ENCODE assay signal across 8 mouse cellular contexts in the genomic region with DNA sequence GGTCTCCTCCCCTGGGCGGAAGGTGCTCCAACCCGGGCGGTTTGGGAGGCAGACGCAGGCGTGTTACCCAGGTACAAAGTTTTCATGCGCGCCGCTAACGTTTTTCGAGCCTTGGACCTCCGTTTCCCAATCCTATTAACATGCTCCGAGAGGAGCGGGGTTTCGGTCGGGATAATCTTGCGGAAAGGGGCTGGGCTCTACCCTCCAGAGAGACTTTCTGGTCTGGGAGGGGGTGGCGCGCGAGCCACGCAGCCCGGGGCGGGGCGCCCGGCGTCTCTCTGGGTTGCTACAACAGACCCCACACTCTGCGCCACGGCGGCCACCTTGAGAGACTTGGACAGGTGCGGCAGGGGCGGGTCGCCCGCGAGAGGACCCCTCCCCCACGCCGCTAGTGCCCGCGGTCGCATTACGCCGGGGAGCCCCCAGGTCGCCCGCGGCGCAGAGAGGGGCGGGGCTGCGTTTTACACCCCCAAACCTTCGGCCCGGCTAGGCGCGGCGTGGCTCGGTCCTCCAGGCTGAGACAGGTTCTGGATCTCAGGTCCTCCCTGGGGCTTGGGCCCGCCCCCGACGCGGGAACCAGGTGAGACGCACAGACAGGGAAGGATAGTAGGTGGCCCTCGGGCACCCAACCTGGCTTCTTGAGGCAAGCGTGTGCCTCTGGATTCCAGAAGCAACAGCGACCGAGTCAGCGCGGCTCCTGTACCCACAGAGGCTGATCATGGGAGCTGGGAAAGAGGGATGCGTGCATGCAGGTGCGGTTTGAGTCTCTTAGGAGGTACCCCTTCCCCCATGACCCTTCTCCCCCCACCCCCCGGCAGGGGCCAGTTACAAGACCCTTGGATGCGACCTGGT. TPM values are rescaled to one million over a fixed set of nuclear protein-coding genes. Genes with fewer than 3 reads are reported as not detected.
A peak's percentile ranks its signal among the peaks of the same experiment; 100 is the strongest.
DNase-seq lines count a peak whose midpoint lies in the region; ATAC-seq and TF ChIP-seq lines count a peak whose summit lies in the region.

No protein-coding gene starts in this region.

- no peaks in the 10 kb centered on the region for H3K9me3 ChIP-seq in heart, embryonic 16.5 days (replicated peaks; ENCODE audit: control insufficient read depth, low read length)
- H3K9me3 ChIP-seq in hindbrain, embryonic 13.5 days: no peaks in the 10 kb centered on the region
- no peaks in the 10 kb centered on the region for H3K9me3 ChIP-seq in limb, embryonic 15.5 days

- 0 out of 2 replicates have a peak, but pooled peaks cover 5% of the 10 kb centered on the region for H3K4me1 ChIP-seq in heart, embryonic 16.5 days (ENCODE audit: control insufficient read depth, insufficient read depth, low read length)
- H3K4me1 ChIP-seq in hindbrain, embryonic 13.5 days (replicated peaks): peaks cover 21% of the 10 kb centered on the region
- peaks cover 20% of the 10 kb centered on the region for H3K4me1 ChIP-seq in limb, embryonic 15.5 days

- no peak for DNase-seq in heart, adult 8-10 months (ENCODE audit: low spot score)
- peak; percentile 23 for DNase-seq in adrenal gland, postnatal 14 days
- DNase-seq in layer of hippocampus, adult 8-10 months (ENCODE audit: low spot score in 2 of 2): no peak
- no peak for DNase-seq in c-Kit-positive CD71-positive TER-119-positive erythroid progenitor cells, embryonic 14.5 days (ENCODE audit: low spot score)

- no peaks in the 10 kb centered on the region for H3K79me2 ChIP-seq in myocyte (ENCODE audit: control insufficient read depth, insufficient read depth)

- 2% methylated on average over 66 of the region's 67 CpGs for WGBS in heart, embryonic 16.5 days
- under 1% methylated on average over 67 of the region's 67 CpGs for WGBS in hindbrain, embryonic 13.5 days
- 1% methylated on average over 67 of the region's 67 CpGs for WGBS in limb, embryonic 15.5 days

- no peak for TF ChIP-seq POLR2A in myocyte (IDR thresholded peaks at IDR 0.05; ENCODE audit: insufficient read length, low read depth)

- peak overlapping the region; percentile 80 for H3K4me2 ChIP-seq in heart, embryonic 16.5 days (ENCODE audit: low read depth, low read length)
- peak overlapping the region; percentile 98 for H3K4me2 ChIP-seq in hindbrain, embryonic 13.5 days
- peak overlapping the region; percentile 92 for H3K4me2 ChIP-seq in limb, embryonic 15.5 days
- peak overlapping the region; percentile 38 for H3K4me2 ChIP-seq in myocyte (ENCODE audit: low read depth)

- ATAC-seq in heart, embryonic 16.5 days (replicated peaks; ENCODE audit: extremely low read depth, insufficient read depth, low FRiP score): peak; percentile 32; the same call in 1 of the 2 replicates
- ATAC-seq in hindbrain, embryonic 13.5 days (ENCODE audit: low FRiP score): peak; percentile 57
- peak; percentile 59; the same call in 1 of the 2 replicates for ATAC-seq in limb, embryonic 15.5 days (ENCODE audit: insufficient number of reproducible peaks, low FRiP score, low TSS enrichment, low read depth)

- 0 out of 2 replicates have a peak overlapping the region, but pooled peaks have one; percentile 10 for H3K9ac ChIP-seq in heart, embryonic 16.5 days (ENCODE audit: low read length)
- H3K9ac ChIP-seq in hindbrain, embryonic 13.5 days: peak overlapping the region; percentile 72
- peak overlapping the region; percentile 14; the same call in 1 of the 2 replicates for H3K9ac ChIP-seq in limb, embryonic 15.5 days

- no peak overlapping the region for H3ac ChIP-seq in myocyte (ENCODE audit: control insufficient read depth, insufficient read length)

- no peaks in the 10 kb centered on the region for H3K36me3 ChIP-seq in heart, embryonic 16.5 days (ENCODE audit: control insufficient read depth, insufficient read depth)
- no peaks in the 10 kb centered on the region for H3K36me3 ChIP-seq in hindbrain, embryonic 13.5 days
- H3K36me3 ChIP-seq in limb, embryonic 15.5 days: no peaks in the 10 kb centered on the region
- H3K36me3 ChIP-seq in myocyte (ENCODE audit: control insufficient read depth, insufficient read depth): no peaks in the 10 kb centered on the region

- no peak overlapping the region for H3K27ac ChIP-seq in heart, embryonic 16.5 days (ENCODE audit: low read length)
- H3K27ac ChIP-seq in hindbrain, embryonic 13.5 days: 0 out of 2 replicates have a peak overlapping the region, but pooled peaks have one; percentile 12
- no peak overlapping the region for H3K27ac ChIP-seq in limb, embryonic 15.5 days

- peaks cover 71% of the 10 kb centered on the region for H3K27me3 ChIP-seq in heart, embryonic 16.5 days (ENCODE audit: control insufficient read depth, insufficient read depth, low read length)
- H3K27me3 ChIP-seq in hindbrain, embryonic 13.5 days: peaks cover 76% of the 10 kb centered on the region
- peaks cover 77% of the 10 kb centered on the region for H3K27me3 ChIP-seq in limb, embryonic 15.5 days
- peaks cover 26% of the 10 kb centered on the region for H3K27me3 ChIP-seq in myocyte (ENCODE audit: control insufficient read depth, insufficient read depth, insufficient read length)

- H3K4me3 ChIP-seq in heart, embryonic 16.5 days (ENCODE audit: low read length): peak overlapping the region; percentile 53
- peak overlapping the region; percentile 54 for H3K4me3 ChIP-seq in hindbrain, embryonic 13.5 days
- H3K4me3 ChIP-seq in limb, embryonic 15.5 days: peak overlapping the region; percentile 43
- no peak overlapping the region for H3K4me3 ChIP-seq in myocyte

TF ChIP-seq in myocyte, 11 proteins besides CTCF, POLR2A, EP300 and RAD21:
- no peak for TF ChIP-seq TCF12 (IDR thresholded peaks at IDR 0.05; ENCODE audit: insufficient read depth, poor library complexity, severe bottlenecking)

RNA-seq across cellular contexts. Expression of gene Shank2, which starts 23.7 kb away (rescaled TPM):
- polyA plus RNA-seq in heart, embryonic 16.5 days (2015; fragmentation: Nextera tagmentation; extraction: Ambion mirVana): 0.76 and 0.79 TPM in 2 replicates
- under 1 TPM; 0.16 to 0.38 (median 0.24) TPM for total RNA-seq in heart, adult 8-10 months (2022)
- 3.8 and 5.6 TPM in 2 replicates for total RNA-seq in adrenal gland, postnatal 14 days (2021)
- polyA plus RNA-seq in hindbrain, embryonic 13.5 days (2015; fragmentation: Nextera tagmentation; extraction: Ambion mirVana): 6.5 and 6.8 TPM in 2 replicates
- polyA plus RNA-seq in limb, embryonic 15.5 days (2015; fragmentation: Nextera tagmentation; extraction: Ambion mirVana): 0.17 and 0.19 TPM in 2 replicates
- 0.07 TPM for polyA plus RNA-seq in myocyte (2012; fragmentation: generic; extraction: Trizol)
- total RNA-seq in layer of hippocampus, adult 8-10 months (2022): 100 to 1,000 TPM; 100 to 137 (median 119) TPM

Comparison
In these comparisons a context has a peak if more than half of its experiments do, and no peak if none do; other contexts are left out.
1. H3K4me2 ChIP-seq: peak in every context shown above with its lines; median percentile 98 in hindbrain, embryonic 13.5 days; 92 in limb, embryonic 15.5 days; 80 in heart, embryonic 16.5 days; 38 in myocyte.
2. H3K9ac ChIP-seq: peak in every context shown above with its lines; median percentile 72 in hindbrain, embryonic 13.5 days; 14 in limb, embryonic 15.5 days; 10 in heart, embryonic 16.5 days.